Mouse (Mus musculus): Measurements from ENCODE around the gene Cd164l2. TPM values are rescaled to one million over a fixed set of nuclear protein-coding genes. Genes with fewer than 3 reads are reported as not detected.
A peak's percentile ranks its signal among the peaks of the same experiment; 100 is the strongest.

The Cd164l2 gene
- polyA plus RNA-seq, 1 experiment from 2014 or later: 1.2 TPM

DNA sequence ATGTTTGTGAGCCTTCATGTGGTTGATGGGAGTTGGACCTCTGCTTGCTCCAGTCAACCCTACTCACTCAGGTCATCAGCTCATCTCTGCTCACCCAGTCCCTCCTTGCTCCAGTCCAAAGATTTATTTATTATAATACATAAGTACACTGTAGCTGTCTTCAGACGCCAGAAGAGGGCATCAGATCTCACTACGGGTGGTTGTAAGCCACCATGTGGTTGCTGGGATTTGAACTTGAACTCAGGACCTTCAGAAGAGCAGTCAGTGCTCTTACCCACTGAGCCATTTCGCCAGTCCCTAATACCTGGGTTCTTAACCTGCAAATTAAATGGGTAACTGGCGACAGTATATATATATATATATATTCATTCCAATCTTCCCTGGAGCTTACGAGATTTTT, 23.5 kb downstream of the Cd164l2 start:
- H3K9me3 ChIP-seq: 0 out of 2 replicates have a peak, but pooled peaks cover 5% of the 10 kb centered on the region
- no peak overlapping the region for H3K27ac ChIP-seq
- no peak for DNase-seq (ENCODE audit: extremely low spot score, low spot score)
- peaks cover 3% of the 10 kb centered on the region for H3K4me1 ChIP-seq
- peaks cover 40% of the 10 kb centered on the region for H3K27me3 ChIP-seq (ENCODE audit: poor library complexity, severe bottlenecking)
- no peak overlapping the region for H3K4me3 ChIP-seq
- H3K36me3 ChIP-seq (replicated peaks): no peaks in the 10 kb centered on the region
- 85% methylated on average over 5 of the region's 5 CpGs for WGBS

- Histone ChIP-seq H3K4me3 (no peak overlapping the region), H3K36me3 (replicated peaks) (no peaks in the 10 kb centered on the region), H3K4me1 (peaks cover 22% of the 10 kb centered on the region), H3K9me3 (no peaks in the 10 kb centered on the region), H3K27ac (no peak overlapping the region), H3K27me3 (ENCODE audit: poor library complexity, severe bottlenecking) (peaks cover 63% of the 10 kb centered on the region)
- DNase-seq (ENCODE audit: extremely low spot score, low spot score): no peak
- WGBS: 89% methylated on average over 4 of the region's 4 CpGs
Measured at GRCm38 (mm10) chr4:133237911-133238310, 26.0 kb downstream of the Cd164l2 start.

DNA sequence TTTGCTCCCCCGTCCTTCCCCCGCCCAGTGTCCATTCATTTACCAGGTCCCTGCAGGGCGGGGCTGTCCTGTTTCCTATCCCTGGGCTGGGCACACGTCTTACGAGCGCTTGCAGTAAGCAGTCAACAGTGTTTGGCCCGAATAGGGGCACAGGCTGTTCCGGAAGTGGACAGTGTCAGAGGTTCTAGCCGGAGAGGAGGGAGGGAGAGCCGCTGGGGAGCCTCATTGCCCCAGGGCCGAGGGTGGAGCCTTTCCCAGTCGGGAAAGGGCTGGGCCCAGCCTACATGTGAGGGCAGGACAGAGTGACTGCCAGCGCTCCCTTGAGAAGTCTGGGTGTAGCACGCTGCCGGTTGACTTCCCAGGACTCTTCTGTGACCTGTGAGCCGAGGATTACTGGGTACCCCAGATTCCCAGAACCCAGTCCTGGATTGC, 28.6 kb downstream of the Cd164l2 start, which contains the start of gene Map3k6:
Map3k6 (plus strand) TSS at position 329 of the 432 bp plus-strand sequence.
- Histone ChIP-seq H3K27me3 (ENCODE audit: poor library complexity, severe bottlenecking) (peaks cover 89% of the 10 kb centered on the region), H3K4me3 (peak within 1 kb of the TSS; percentile 70), H3K27ac (peak within 1 kb of the TSS; percentile 83), H3K4me1 (peaks cover 31% of the 10 kb centered on the region), H3K9me3 (no peaks in the 10 kb centered on the region), H3K36me3 (replicated peaks) (no peaks in the 10 kb centered on the region)
- 4% methylated on average over 16 of the region's 16 CpGs for WGBS
- peak; percentile 49 for DNase-seq (ENCODE audit: extremely low spot score, low spot score)

GRCm38 (mm10) chr4:133240934-133241908, 29.3 kb downstream of the Cd164l2 start:
- DNase-seq (ENCODE audit: extremely low spot score, low spot score): peak; percentile 94
- Histone ChIP-seq H3K27me3 (ENCODE audit: poor library complexity, severe bottlenecking) (peaks cover 91% of the 10 kb centered on the region), H3K27ac (peak overlapping the region; percentile 83), H3K4me3 (peak overlapping the region; percentile 70), H3K36me3 (replicated peaks) (no peaks in the 10 kb centered on the region), H3K9me3 (no peaks in the 10 kb centered on the region), H3K4me1 (peaks cover 31% of the 10 kb centered on the region)
- under 1% methylated on average over 78 of the region's 78 CpGs for WGBS

GRCm38 (mm10) chr4:133241910-133242309, 30.0 kb downstream of the Cd164l2 start:
- Histone ChIP-seq H3K27me3 (ENCODE audit: poor library complexity, severe bottlenecking) (peaks cover 95% of the 10 kb centered on the region), H3K27ac (no peak overlapping the region), H3K4me3 (peak overlapping the region; percentile 70), H3K4me1 (peaks cover 31% of the 10 kb centered on the region), H3K9me3 (no peaks in the 10 kb centered on the region), H3K36me3 (replicated peaks) (no peaks in the 10 kb centered on the region)
- no peak for DNase-seq (ENCODE audit: extremely low spot score, low spot score)
- 36% methylated on average over 11 of the region's 11 CpGs for WGBS

DNA sequence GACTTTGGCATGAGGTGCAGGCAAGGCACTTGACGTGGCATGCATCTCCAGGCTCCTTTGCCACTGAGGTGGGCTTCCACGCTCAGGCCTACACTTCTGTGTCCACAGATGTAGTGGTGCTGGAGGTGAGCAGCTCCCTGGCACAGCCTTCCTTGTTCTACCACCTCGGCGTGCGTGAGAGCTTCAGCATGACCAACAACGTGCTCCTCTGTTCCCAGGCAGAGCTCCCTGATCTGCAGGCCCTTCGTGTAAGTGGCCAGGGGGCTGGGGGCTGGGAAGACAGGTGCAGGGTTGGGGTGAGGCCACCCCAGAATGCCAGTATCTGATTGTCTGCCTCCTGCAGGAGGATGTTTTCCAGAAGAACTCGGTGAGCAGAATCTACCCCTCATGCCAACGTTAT, 30.8 kb downstream of the Cd164l2 start:
- WGBS: 54% methylated on average over 9 of the region's 9 CpGs
- peaks cover 95% of the 10 kb centered on the region for H3K27me3 ChIP-seq (ENCODE audit: poor library complexity, severe bottlenecking)

DNA sequence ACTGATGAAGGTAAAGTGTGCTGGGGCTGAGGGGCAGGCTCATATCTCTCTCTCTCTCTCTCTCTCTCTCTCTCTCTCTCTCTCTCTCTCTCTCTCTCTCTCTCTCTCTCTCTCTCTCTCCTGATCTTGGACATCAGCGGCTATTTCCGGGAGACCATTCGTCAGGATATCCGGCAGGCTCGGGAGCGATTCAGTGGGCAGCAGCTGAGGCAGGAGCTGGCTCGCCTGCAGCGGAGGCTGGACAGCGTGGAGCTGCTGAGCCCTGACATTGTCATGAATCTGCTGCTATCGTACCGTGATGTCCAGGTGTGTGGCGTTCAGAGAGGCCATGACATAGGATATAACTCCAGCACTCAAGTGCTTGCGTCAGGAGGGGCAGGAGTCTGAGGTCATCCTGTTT, 31.6 kb downstream of the Cd164l2 start:
- Histone ChIP-seq H3K27me3 (ENCODE audit: poor library complexity, severe bottlenecking) (peaks cover 98% of the 10 kb centered on the region), H3K36me3 (replicated peaks) (no peaks in the 10 kb centered on the region), H3K27ac (no peak overlapping the region), H3K9me3 (no peaks in the 10 kb centered on the region), H3K4me1 (peaks cover 31% of the 10 kb centered on the region), H3K4me3 (no peak overlapping the region)
- no peak for DNase-seq (ENCODE audit: extremely low spot score, low spot score)
- WGBS: 69% methylated on average over 13 of the region's 13 CpGs

More for the DNA sequence above, 30.8 kb downstream of the Cd164l2 start:
- Histone ChIP-seq H3K4me1 (peaks cover 31% of the 10 kb centered on the region), H3K27ac (no peak overlapping the region), H3K4me3 (no peak overlapping the region), H3K9me3 (no peaks in the 10 kb centered on the region), H3K36me3 (replicated peaks) (no peaks in the 10 kb centered on the region)
- DNase-seq (ENCODE audit: extremely low spot score, low spot score): no peak

DNA sequence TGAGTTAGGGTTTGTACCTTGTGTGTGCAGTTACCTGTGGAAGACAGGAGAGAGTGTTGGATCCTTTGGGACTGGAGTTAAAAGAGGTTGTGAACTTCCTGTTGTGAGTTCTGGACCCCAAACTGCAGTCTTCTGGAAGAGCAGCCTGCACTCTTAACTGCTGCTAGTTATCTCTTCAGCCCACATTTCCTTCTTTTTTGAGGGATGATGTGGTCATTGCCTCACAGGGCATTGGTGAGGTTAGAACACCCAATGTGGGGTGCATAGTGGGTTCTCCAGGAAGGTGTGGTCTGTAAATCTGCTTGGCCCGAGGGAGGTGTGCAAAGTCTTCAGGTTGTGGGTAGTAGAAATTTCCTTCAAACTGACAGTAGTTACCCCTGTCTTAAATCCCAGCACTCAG, 32.4 kb downstream of the Cd164l2 start:
- DNase-seq (ENCODE audit: extremely low spot score, low spot score): no peak
- H3K4me3 ChIP-seq: no peak overlapping the region
- peaks cover 98% of the 10 kb centered on the region for H3K27me3 ChIP-seq (ENCODE audit: poor library complexity, severe bottlenecking)
- peaks cover 31% of the 10 kb centered on the region for H3K4me1 ChIP-seq
- no peaks in the 10 kb centered on the region for H3K36me3 ChIP-seq (replicated peaks)
- WGBS: 82% methylated on average over 1 of the region's 1 CpGs
- no peak overlapping the region for H3K27ac ChIP-seq
- H3K9me3 ChIP-seq: no peaks in the 10 kb centered on the region

DNA sequence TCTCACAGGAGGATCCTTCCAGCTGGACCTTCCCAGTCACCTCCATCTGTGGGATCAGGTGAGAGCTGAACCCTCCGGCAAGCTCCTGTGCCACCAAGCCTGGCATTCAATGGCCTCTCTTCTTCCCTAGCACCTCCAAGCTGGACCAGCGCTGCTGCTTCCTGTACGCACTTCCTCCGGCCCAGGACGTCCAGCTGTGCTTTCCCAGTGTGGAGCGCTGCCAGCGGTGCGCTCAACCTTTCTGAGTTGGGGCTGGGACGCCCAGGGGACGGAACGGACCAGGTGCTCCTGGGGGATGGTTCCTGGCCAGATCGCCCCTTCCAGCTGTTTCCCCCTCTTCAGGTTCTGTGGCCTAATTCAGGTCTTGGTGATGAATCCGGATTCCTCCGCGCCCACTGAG, 35.1 kb downstream of the Cd164l2 start:
- H3K27ac ChIP-seq: no peak overlapping the region
- H3K9me3 ChIP-seq: no peaks in the 10 kb centered on the region
- WGBS: 22% methylated on average over 15 of the region's 15 CpGs
- no peak overlapping the region for H3K4me3 ChIP-seq
- H3K27me3 ChIP-seq (ENCODE audit: poor library complexity, severe bottlenecking): peaks cover 100% of the 10 kb centered on the region
- H3K36me3 ChIP-seq (replicated peaks): no peaks in the 10 kb centered on the region
- H3K4me1 ChIP-seq: peaks cover 33% of the 10 kb centered on the region
- DNase-seq (ENCODE audit: extremely low spot score, low spot score): no peak

- 81% methylated on average over 13 of the region's 13 CpGs for WGBS
- Histone ChIP-seq H3K9me3 (no peaks in the 10 kb centered on the region), H3K27ac (no peak overlapping the region), H3K36me3 (replicated peaks) (no peaks in the 10 kb centered on the region), H3K4me1 (peaks cover 29% of the 10 kb centered on the region), H3K27me3 (ENCODE audit: poor library complexity, severe bottlenecking) (peaks cover 100% of the 10 kb centered on the region), H3K4me3 (no peak overlapping the region)
- no peak for DNase-seq (ENCODE audit: extremely low spot score, low spot score)
Measured at GRCm38 (mm10) chr4:133247806-133248449, 36.0 kb downstream of the Cd164l2 start.

DNA sequence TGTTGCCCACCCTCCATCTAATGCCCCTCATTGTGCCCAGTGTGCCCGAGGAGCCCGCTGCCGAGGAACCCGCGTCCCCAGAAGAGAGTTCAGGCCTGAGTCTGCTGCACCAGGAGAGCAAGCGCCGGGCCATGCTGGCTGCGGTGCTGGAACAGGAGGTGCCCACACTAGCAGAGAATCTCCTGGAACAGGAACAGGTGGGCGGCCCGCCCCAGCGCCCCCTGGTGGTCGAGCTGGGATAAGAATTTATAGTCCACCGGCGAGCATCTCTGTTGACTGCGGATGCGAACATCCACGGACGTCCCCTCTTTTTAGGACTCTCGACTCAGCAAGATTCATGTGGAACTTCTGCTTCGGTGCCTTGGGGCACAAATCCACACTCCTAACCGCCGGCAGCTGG, 38.7 kb downstream of the Cd164l2 start:
- Histone ChIP-seq H3K36me3 (replicated peaks) (no peaks in the 10 kb centered on the region), H3K4me1 (peaks cover 20% of the 10 kb centered on the region), H3K27ac (peak overlapping the region; percentile 40; the same call in 1 of the 2 replicates), H3K27me3 (ENCODE audit: poor library complexity, severe bottlenecking) (peaks cover 100% of the 10 kb centered on the region), H3K9me3 (no peaks in the 10 kb centered on the region), H3K4me3 (peak overlapping the region; percentile 54)
- DNase-seq (ENCODE audit: extremely low spot score, low spot score): peak; percentile 88
- WGBS: under 1% methylated on average over 22 of the region's 22 CpGs

GRCm38 (mm10) chr4:133251214-133251613, 39.3 kb downstream of the Cd164l2 start:
- Histone ChIP-seq H3K27me3 (ENCODE audit: poor library complexity, severe bottlenecking) (peaks cover 100% of the 10 kb centered on the region), H3K4me1 (peaks cover 20% of the 10 kb centered on the region), H3K4me3 (peak overlapping the region; percentile 54), H3K27ac (peak overlapping the region; percentile 40; the same call in 1 of the 2 replicates), H3K9me3 (no peaks in the 10 kb centered on the region), H3K36me3 (replicated peaks) (no peaks in the 10 kb centered on the region)
- DNase-seq (ENCODE audit: extremely low spot score, low spot score): no peak
- WGBS: 2% methylated on average over 31 of the region's 31 CpGs

GRCm38 (mm10) chr4:133252089-133252488, 40.2 kb downstream of the Cd164l2 start:
- 40% methylated on average over 4 of the region's 4 CpGs for WGBS
- H3K4me1 ChIP-seq: peaks cover 26% of the 10 kb centered on the region
- no peak overlapping the region for H3K4me3 ChIP-seq
- H3K9me3 ChIP-seq: no peaks in the 10 kb centered on the region
- DNase-seq (ENCODE audit: extremely low spot score, low spot score): no peak
- no peak overlapping the region for H3K27ac ChIP-seq
- peaks cover 100% of the 10 kb centered on the region for H3K27me3 ChIP-seq (ENCODE audit: poor library complexity, severe bottlenecking)
- H3K36me3 ChIP-seq (replicated peaks): no peaks in the 10 kb centered on the region

Data from forebrain, embryonic 10.5 days (tissue).